Mouse (Mus musculus) neural tube, embryonic 10.5 days (tissue): ENCODE data around the gene Gm20489.
A peak's percentile ranks its signal among the peaks of the same experiment; 100 is the strongest.

Experiments
- DNase-seq: peaks from one replicate; pipeline ENCODE4 v3.0.0-alpha.2; 2017; ENCODE audit warnings: low spot score; ENCODE audit errors: extremely low spot score

Gene Gm20489

GRCm38 (mm10) chrX:101268755-101269124 lies at the start of gene Gm20489:
Gm20489 (minus strand) TSS chrX:101269023.
- DNase-seq = no peak

- DNase-seq = no peak
Measured at GRCm38 (mm10) chrX:101313625-101314359, 45.0 kb upstream of the Gm20489 start.

GRCm38 (mm10) chrX:101309299-101309698 lies 40.5 kb upstream of the Gm20489 start:
- DNase-seq = no peak

GRCm38 (mm10) chrX:101304646-101305045 lies 35.8 kb upstream of the Gm20489 start:
- no peak for DNase-seq

GRCm38 (mm10) chrX:101301654-101302053 lies 32.8 kb upstream of the Gm20489 start:
- DNase-seq = no peak

- DNase-seq = peak; percentile 24
Measured at GRCm38 (mm10) chrX:101300427-101301030, 31.7 kb upstream of the Gm20489 start.

- peak; percentile 27 for DNase-seq
Measured at GRCm38 (mm10) chrX:101299473-101300426, 30.9 kb upstream of the Gm20489 start.

- peak; percentile 26 for DNase-seq
Measured at GRCm38 (mm10) chrX:101299055-101299454, 30.2 kb upstream of the Gm20489 start, which contains the start of gene Nlgn3. Nlgn3 (plus strand) TSS chrX:101299168.

GRCm38 (mm10) chrX:101290111-101290510 lies 21.3 kb upstream of the Gm20489 start:
- DNase-seq = no peak

- no peak for DNase-seq
Measured at GRCm38 (mm10) chrX:101289037-101289436, 20.2 kb upstream of the Gm20489 start.

- DNase-seq = no peak
Measured at GRCm38 (mm10) chrX:101288432-101288831, 19.6 kb upstream of the Gm20489 start.

GRCm38 (mm10) chrX:101287543-101287942 lies 18.7 kb upstream of the Gm20489 start:
- DNase-seq = no peak

- no peak for DNase-seq
Measured at GRCm38 (mm10) chrX:101285953-101286670, 17.3 kb upstream of the Gm20489 start.

- DNase-seq = peak; percentile 43
Measured at GRCm38 (mm10) chrX:101285534-101285933, 16.7 kb upstream of the Gm20489 start.

- no peak for DNase-seq
Measured at GRCm38 (mm10) chrX:101282813-101283212, 14.0 kb upstream of the Gm20489 start.

GRCm38 (mm10) chrX:101273875-101274738 lies 5.3 kb upstream of the Gm20489 start, which contains the start of gene Med12:
Med12 (plus strand) TSS chrX:101274030.
- DNase-seq = peak; percentile 79

- DNase-seq = no peak
Measured at GRCm38 (mm10) chrX:101273410-101273809, 4.6 kb upstream of the Gm20489 start.

GRCm38 (mm10) chrX:101268025-101268754 lies 633 bp downstream of the Gm20489 start, which contains the start of gene Il2rg:
Il2rg (minus strand) TSS chrX:101268255.
- DNase-seq = no peak

- no peak for DNase-seq
Measured at GRCm38 (mm10) chrX:101266631-101267030, 2.2 kb downstream of the Gm20489 start.
